Mouse (Mus musculus): ENCODE measurements at regions not wholly inside any gene's neighbourhood (a gene's known extent, or its start where the extent isn't known, plus 50 kb on each side); places are given as distances from the start of the nearest gene placed in this dataset.
A peak's percentile ranks its signal among the peaks of the same experiment; 100 is the strongest.

GRCm38 (mm10) chr7:65772845-65773244 is 81.9 kb downstream of the Tm2d3 start:
- DNase-seq, result no peak

GRCm38 (mm10) chr7:65773948-65774347 is 83.0 kb downstream of the Tm2d3 start:
- DNase-seq, result no peak

- DNase-seq, result no peak
Measured at GRCm38 (mm10) chr7:65774388-65775015, 83.5 kb downstream of the Tm2d3 start.

- DNase-seq, result no peak
Measured at GRCm38 (mm10) chr7:65775016-65775415, 84.0 kb downstream of the Tm2d3 start.

GRCm38 (mm10) chr7:65779716-65780372 is 81.7 kb upstream of the Pcsk6 start:
- no peak for DNase-seq

GRCm38 (mm10) chr7:65780578-65781370 is 80.8 kb upstream of the Pcsk6 start:
- DNase-seq, result no peak

- peak; percentile 68 for DNase-seq
Measured at GRCm38 (mm10) chr7:65782024-65782423, 79.5 kb upstream of the Pcsk6 start.

- DNase-seq, result no peak
Measured at GRCm38 (mm10) chr7:65783773-65784172, 77.8 kb upstream of the Pcsk6 start.

GRCm38 (mm10) chr7:65786916-65787315 is 74.6 kb upstream of the Pcsk6 start:
- no peak for DNase-seq

- no peak for DNase-seq
Measured at GRCm38 (mm10) chr7:65787849-65788248, 73.7 kb upstream of the Pcsk6 start.

GRCm38 (mm10) chr7:65790264-65790663 is 71.3 kb upstream of the Pcsk6 start:
- DNase-seq, result no peak

- no peak for DNase-seq
Measured at GRCm38 (mm10) chr7:65792187-65792823, 69.2 kb upstream of the Pcsk6 start.

GRCm38 (mm10) chr7:65802306-65802705 is 59.2 kb upstream of the Pcsk6 start:
- DNase-seq, result no peak

- DNase-seq, result peak; percentile 59
Measured at GRCm38 (mm10) chr7:65802806-65803205, 58.7 kb upstream of the Pcsk6 start.

- peak; percentile 24 for DNase-seq
Measured at GRCm38 (mm10) chr7:65803422-65804303, 57.9 kb upstream of the Pcsk6 start.

Data from adrenal gland, postnatal 14 days (tissue).